Mouse (Mus musculus) lung, adult 18-20 months (tissue): ENCODE data around the gene Garnl3.

ENCODE experiments used
- DNase-seq, 2 experiments: peaks; one replicate each; pipeline ENCODE4 v3.0.0; 2022; ENCODE audit warnings: mixed read lengths in 2 of 2

Gene Garnl3

GRCm38 (mm10) chr2:33086671-33087363 lies 44.6 kb downstream of the Garnl3 start:
- no peak for DNase-seq

GRCm38 (mm10) chr2:33086016-33086596 lies 45.3 kb downstream of the Garnl3 start:
- no peak for DNase-seq

GRCm38 (mm10) chr2:33084221-33084620 lies 47.2 kb downstream of the Garnl3 start:
- no peak for DNase-seq

GRCm38 (mm10) chr2:33080166-33080565 lies 51.3 kb downstream of the Garnl3 start:
- DNase-seq = no peak

- peak; percentile 4 to 17 for DNase-seq
Measured at GRCm38 (mm10) chr2:33077252-33077651, 54.2 kb downstream of the Garnl3 start.

GRCm38 (mm10) chr2:33074931-33075330 lies 56.5 kb downstream of the Garnl3 start:
- no peak for DNase-seq

GRCm38 (mm10) chr2:33074188-33074587 lies 57.3 kb downstream of the Garnl3 start:
- no peak for DNase-seq

- DNase-seq = no peak
Measured at GRCm38 (mm10) chr2:33072333-33072732, 59.1 kb downstream of the Garnl3 start.

- peak in 1 of 2 experiments; percentile 39 for DNase-seq
Measured at GRCm38 (mm10) chr2:33065610-33066009, 65.8 kb downstream of the Garnl3 start.

- no peak for DNase-seq
Measured at GRCm38 (mm10) chr2:33062744-33063143, 68.7 kb downstream of the Garnl3 start.

GRCm38 (mm10) chr2:33058926-33059325 lies 72.5 kb downstream of the Garnl3 start:
- no peak for DNase-seq

- DNase-seq = peak; percentile 17 to 21
Measured at GRCm38 (mm10) chr2:33057514-33057913, 73.9 kb downstream of the Garnl3 start.

- DNase-seq = peak in 1 of 2 experiments; percentile 43
Measured at GRCm38 (mm10) chr2:33053966-33054365, 77.5 kb downstream of the Garnl3 start.

GRCm38 (mm10) chr2:33047360-33047759 lies 84.1 kb downstream of the Garnl3 start:
- no peak for DNase-seq

- DNase-seq = no peak
Measured at GRCm38 (mm10) chr2:33046919-33047318, 84.5 kb downstream of the Garnl3 start.

GRCm38 (mm10) chr2:33045899-33046298 lies 85.6 kb downstream of the Garnl3 start:
- DNase-seq = no peak

GRCm38 (mm10) chr2:33042781-33043180 lies 88.7 kb downstream of the Garnl3 start:
- no peak for DNase-seq

- peak in 1 of 2 experiments; percentile 26 for DNase-seq
Measured at GRCm38 (mm10) chr2:33041571-33041970, 89.9 kb downstream of the Garnl3 start.

- DNase-seq = no peak
Measured at GRCm38 (mm10) chr2:33037429-33037828, 94.0 kb downstream of the Garnl3 start.

GRCm38 (mm10) chr2:33035297-33035696 lies 96.2 kb downstream of the Garnl3 start:
- no peak for DNase-seq

- DNase-seq = no peak
Measured at GRCm38 (mm10) chr2:33033281-33033680, 98.2 kb downstream of the Garnl3 start.

- no peak for DNase-seq
Measured at GRCm38 (mm10) chr2:33032391-33033062, 98.9 kb downstream of the Garnl3 start.

GRCm38 (mm10) chr2:33025040-33025439 lies 106.4 kb downstream of the Garnl3 start:
- peak; percentile 19 to 28 for DNase-seq

GRCm38 (mm10) chr2:33024564-33024963 lies 106.9 kb downstream of the Garnl3 start:
- DNase-seq = peak in 1 of 2 experiments; percentile 9
